Mouse (Mus musculus): Measurements from ENCODE around the gene Fbxo46.
A peak's percentile ranks its signal among the peaks of the same experiment; 100 is the strongest.
"Not testable (repeated sequence)": the region's sequence is repeated elsewhere in the genome, so short reads cannot be mapped to it uniquely, and the experiment has no call there.

Fbxo46 gene

GRCm38 (mm10) chr7:19136673-19137334 lies 17.1 kb downstream of the Fbxo46 start:
- DNase-seq (ENCODE audit: low read depth), result no peak

- DNase-seq (ENCODE audit: low read depth), result peak; percentile 58
Measured at GRCm38 (mm10) chr7:19137380-19137779, 17.7 kb downstream of the Fbxo46 start.

- no peak for DNase-seq (ENCODE audit: low read depth)
Measured at GRCm38 (mm10) chr7:19146793-19147192, 27.1 kb downstream of the Fbxo46 start.

- no peak for DNase-seq (ENCODE audit: low read depth)
Measured at GRCm38 (mm10) chr7:19147497-19148045, 27.9 kb downstream of the Fbxo46 start.

- no peak for DNase-seq (ENCODE audit: low read depth)
Measured at GRCm38 (mm10) chr7:19148180-19148874, 28.7 kb downstream of the Fbxo46 start.

- peak; percentile 100 for DNase-seq (ENCODE audit: low read depth)
Measured at GRCm38 (mm10) chr7:19148875-19149541, 29.3 kb downstream of the Fbxo46 start, which contains the start of gene Qpctl. Gene Qpctl (minus strand): TSS chr7:19149291.

- DNase-seq (ENCODE audit: low read depth), result peak; percentile 97
Measured at GRCm38 (mm10) chr7:19149626-19150025, 30.0 kb downstream of the Fbxo46 start, which contains the start of gene Snrpd2. Gene Snrpd2 (plus strand): TSS chr7:19149722.

GRCm38 (mm10) chr7:19151121-19151520 lies 31.5 kb downstream of the Fbxo46 start:
- DNase-seq (ENCODE audit: low read depth), result not testable (repeated sequence)

GRCm38 (mm10) chr7:19154796-19155195 lies 35.1 kb downstream of the Fbxo46 start:
- no peak for DNase-seq (ENCODE audit: low read depth)

GRCm38 (mm10) chr7:19155825-19156475 lies 36.3 kb downstream of the Fbxo46 start:
- DNase-seq (ENCODE audit: low read depth), result peak; percentile 47

- DNase-seq (ENCODE audit: low read depth), result peak; percentile 89
Measured at GRCm38 (mm10) chr7:19157160-19157800, 37.6 kb downstream of the Fbxo46 start.

GRCm38 (mm10) chr7:19158601-19159000 lies 38.9 kb downstream of the Fbxo46 start:
- DNase-seq (ENCODE audit: low read depth), result no peak

- DNase-seq (ENCODE audit: low read depth), result no peak
Measured at GRCm38 (mm10) chr7:19159411-19159810, 39.8 kb downstream of the Fbxo46 start.

- no peak for DNase-seq (ENCODE audit: low read depth)
Measured at GRCm38 (mm10) chr7:19160115-19160514, 40.5 kb downstream of the Fbxo46 start.

GRCm38 (mm10) chr7:19162928-19163327 lies 43.3 kb downstream of the Fbxo46 start:
- DNase-seq (ENCODE audit: low read depth), result no peak

GRCm38 (mm10) chr7:19163752-19164151 lies 44.1 kb downstream of the Fbxo46 start:
- no peak for DNase-seq (ENCODE audit: low read depth)

GRCm38 (mm10) chr7:19164189-19164588 lies 44.5 kb downstream of the Fbxo46 start:
- DNase-seq (ENCODE audit: low read depth), result peak; percentile 58

GRCm38 (mm10) chr7:19164978-19165377 lies 45.3 kb downstream of the Fbxo46 start:
- peak; percentile 43 for DNase-seq (ENCODE audit: low read depth)

GRCm38 (mm10) chr7:19165656-19166423 lies 46.2 kb downstream of the Fbxo46 start, which contains the start of gene Gipr:
Gene Gipr (minus strand): TSS chr7:19166127.
- no peak for DNase-seq (ENCODE audit: low read depth)

GRCm38 (mm10) chr7:19166990-19167389 lies 47.3 kb downstream of the Fbxo46 start:
- no peak for DNase-seq (ENCODE audit: low read depth)

- DNase-seq (ENCODE audit: low read depth), result peak; percentile 66
Measured at GRCm38 (mm10) chr7:19169506-19169905, 49.8 kb downstream of the Fbxo46 start.

Measured in 416B (cell line).